Mouse (Mus musculus) gonadal fat pad, adult 2 months (tissue): Measurements from ENCODE around the gene Npr2. TPM values are rescaled to one million over a fixed set of nuclear protein-coding genes. Genes with fewer than 3 reads are reported as not detected.

Experiments
- DNase-seq: peaks from one replicate; pipeline ENCODE4 v3.0.0-alpha.2; 2012; ENCODE audit warnings: low read depth
- polyA plus RNA-seq: library from polyadenylated mRNA; depleted of rRNA; stranded (reverse); fragments of >200 nt; gene quantifications from 2 replicates; pipeline ENCODE4 v1.2.3, GENCODE M21; 2012; rRNA removed

Gene Npr2
- polyA plus RNA-seq, 1 experiment: 34.7 TPM

- no peak for DNase-seq
Measured at GRCm38 (mm10) chr4:43672070-43672469, 40.3 kb downstream of the Npr2 start.

DNA sequence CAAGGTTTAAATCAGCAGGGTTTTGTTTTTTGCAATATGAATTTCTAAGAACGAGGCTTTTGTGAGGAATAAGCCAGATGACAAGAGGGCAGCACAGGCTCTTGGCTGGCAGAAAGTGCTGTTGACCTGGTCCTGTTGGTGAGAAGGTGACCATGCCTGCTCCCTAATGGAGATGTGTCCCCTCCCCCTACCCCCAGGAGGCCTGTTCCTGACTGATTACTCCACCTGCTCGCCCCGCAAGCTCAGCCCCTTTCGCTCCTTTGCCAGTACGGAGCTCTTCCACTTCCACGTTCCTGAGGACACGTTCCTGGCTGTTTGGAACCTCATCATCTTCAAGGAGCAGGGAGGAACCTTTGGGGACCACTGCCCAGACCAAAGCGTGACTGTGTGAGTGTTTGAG, 42.0 kb downstream of the Npr2 start:
- DNase-seq: no peak

GRCm38 (mm10) chr4:43674974-43675373, 43.2 kb downstream of the Npr2 start:
- DNase-seq: no peak

DNA sequence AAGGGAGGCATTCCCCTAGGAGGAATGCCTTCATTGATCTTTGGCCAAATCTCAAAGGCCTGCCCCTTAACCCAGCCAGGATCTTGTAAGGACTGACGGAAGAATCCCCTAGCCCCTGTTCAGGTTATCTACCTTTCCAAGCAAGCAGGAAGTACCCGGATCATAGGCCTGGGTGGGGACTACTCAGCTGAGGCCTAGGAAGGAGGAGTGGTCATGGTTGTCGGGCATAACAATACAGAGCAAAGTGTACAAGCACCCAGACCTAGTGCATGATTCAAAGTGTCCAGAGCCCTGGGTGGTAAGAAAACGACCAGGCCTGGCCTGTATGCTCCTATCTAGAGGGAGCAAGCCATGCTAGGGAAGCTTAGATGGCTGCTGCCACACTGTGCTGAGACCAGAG, 43.9 kb downstream of the Npr2 start:
- no peak for DNase-seq

DNA sequence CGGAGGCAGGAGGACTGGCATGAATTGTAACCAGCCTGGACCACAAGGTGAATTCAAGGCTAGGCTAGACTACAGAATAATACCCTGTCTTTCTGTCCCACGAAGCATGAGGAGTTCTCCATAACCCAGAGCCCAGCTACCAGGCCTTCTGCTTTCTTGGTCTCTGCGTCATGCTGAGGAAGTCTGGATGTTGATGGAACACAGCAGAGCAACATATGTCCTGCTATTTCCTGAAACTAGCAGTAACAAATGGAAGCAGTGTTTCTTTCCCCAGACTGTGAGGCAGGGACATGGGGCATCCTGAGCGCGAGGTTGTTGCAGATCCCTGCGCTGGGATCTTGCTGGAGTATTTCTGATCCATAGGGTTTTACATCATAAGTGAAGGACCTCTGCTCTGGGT, 46.8 kb downstream of the Npr2 start:
- DNase-seq: no peak

DNA sequence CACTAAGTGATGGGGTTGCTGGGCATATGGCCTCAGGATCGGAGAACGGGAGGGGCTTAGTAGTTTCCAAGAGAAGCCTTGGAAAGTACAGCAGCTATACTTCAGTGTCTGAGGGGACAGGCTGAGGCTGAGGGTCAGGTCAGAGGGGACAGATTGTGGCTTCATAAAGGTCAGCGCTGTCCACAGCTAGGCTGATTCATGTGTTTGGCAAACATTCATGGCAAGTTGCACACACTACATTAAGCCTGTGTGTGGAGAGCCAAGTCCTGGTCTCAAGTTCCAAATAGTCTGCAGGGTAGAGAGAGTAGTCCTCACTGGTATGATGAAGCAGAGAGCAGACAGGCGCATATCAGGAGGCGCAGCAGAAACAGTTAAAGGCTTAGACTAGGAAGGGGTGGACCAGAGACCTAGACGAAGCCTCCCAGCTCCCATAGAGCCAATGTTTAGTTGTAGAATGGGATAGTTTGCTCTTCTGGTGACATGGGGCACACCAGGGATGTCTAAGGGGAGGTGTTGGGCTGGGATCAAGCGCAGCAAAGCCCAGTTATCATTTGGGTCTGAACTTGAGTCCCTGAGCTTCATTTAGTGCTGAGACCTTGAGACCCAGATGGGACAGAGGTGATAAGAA, 47.8 kb downstream of the Npr2 start:
- DNase-seq: no peak

- DNase-seq: no peak
Measured at GRCm38 (mm10) chr4:43690021-43690420, 58.3 kb downstream of the Npr2 start.

- DNase-seq: no peak
Measured at GRCm38 (mm10) chr4:43691026-43691425, 59.3 kb downstream of the Npr2 start.

DNA sequence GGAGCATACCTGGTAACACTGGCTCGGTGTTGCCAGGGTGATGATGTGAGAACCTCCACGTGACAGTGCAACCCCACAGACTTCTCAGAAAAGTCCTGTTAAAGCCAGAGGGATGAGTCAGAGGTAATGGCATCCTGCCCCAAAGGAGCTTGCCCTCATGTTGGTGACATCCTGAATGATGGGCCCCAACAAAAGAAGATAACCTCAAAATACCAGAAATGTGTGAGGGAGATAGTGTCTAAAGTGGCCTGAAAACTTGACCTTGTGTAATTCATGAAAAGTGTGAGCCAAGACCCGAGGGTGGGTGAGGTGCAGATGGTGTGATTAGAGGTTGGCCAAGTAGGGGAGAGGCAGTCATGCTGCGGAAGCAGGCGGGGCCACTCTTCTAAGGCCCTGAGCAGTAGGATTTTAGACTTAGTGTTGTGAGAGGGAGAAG, 62.1 kb downstream of the Npr2 start:
- no peak for DNase-seq

DNA sequence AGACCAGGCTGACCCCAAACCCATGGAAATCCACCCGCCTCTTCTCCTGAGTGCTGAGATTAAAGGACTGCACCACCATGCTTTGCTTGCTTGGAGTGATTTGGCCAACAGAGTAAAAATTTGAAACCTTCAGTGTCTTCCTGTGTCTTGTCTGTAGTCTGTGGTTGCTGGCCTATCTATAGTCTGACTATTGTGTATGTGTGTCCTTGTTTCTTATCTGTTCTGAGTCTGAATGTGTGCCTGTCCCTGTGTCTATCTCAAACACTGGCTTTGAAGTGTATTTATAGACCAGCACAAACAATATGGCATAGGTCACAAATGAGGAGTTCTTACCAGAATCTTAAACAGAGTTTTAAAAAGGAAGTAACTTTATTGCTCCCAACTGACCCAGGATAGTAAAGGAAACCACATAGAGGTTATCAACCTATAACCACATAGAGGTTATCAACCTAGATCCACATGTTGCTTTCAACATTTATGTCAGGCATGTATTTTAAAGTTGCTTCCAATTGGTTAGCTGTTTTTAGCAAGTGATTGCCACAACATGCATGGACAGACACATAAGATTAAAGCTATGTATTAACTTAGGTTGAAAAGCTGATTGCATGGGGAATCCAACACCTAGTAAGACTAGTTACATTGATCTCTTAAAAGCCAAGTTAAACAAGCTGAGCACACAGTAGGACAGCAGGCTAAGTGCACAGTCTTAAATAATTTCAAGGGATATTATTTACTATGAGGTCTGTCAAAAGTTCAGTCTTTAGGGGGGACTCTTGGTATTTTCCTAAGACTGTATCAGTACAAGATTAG, 62.9 kb downstream of the Npr2 start:
- no peak for DNase-seq

GRCm38 (mm10) chr4:43695249-43695671, 63.5 kb downstream of the Npr2 start:
- DNase-seq: no peak

DNA sequence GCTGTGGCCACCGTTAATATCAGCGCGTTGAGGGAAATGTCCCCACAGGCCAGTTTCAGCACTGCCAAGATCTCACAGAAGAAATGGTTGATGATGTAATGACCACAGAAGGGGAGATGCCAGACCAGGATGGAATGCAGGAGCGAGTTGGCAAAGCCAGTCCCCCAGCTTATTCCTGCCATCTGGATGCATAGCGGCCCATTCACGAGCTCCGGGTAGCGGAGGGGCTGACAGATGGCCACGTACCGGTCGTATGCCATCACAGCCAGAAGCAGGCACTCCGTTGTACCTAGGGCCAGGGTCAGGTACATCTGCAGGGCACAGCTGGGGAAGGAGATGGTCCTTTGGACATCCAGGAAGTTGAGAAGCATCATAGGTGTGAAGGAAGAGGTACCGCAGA, 64.8 kb downstream of the Npr2 start:
- DNase-seq: no peak

DNA sequence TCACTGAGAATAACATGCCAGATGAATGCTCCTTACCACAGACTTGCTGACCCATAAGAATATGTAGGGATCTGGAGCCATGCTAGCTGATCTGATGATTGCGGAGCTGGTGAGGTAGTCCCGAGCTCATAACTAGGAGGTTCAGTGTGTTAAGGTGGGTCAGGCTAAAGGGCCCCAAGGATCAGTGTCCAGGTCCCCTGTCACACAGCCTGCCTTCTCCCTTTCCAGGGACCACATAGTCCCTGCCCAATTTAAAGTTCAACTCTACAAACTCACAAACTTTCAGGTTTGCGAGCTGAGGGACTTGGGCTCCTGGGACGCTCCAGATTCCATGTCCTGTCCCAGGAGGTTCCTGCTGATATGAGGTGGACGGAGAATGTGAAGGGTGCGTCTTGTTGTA, 69.0 kb downstream of the Npr2 start, which contains the start of gene Olfr70:
Gene Olfr70, minus strand, starts transcription at position 101 of the 400 bp plus-strand sequence.
- no peak for DNase-seq

Other genes with a start within 250 kb of the Npr2 start
- 14.5 and 16.1 TPM in 2 replicates for gene Rusc2, start 250.0 kb upstream of the Npr2 start, polyA plus RNA-seq
- 3.4 and 4.4 TPM in 2 replicates for gene Fam166b, start 202.8 kb upstream of the Npr2 start, polyA plus RNA-seq
- gene Tesk1, start 190.0 kb upstream of the Npr2 start, polyA plus RNA-seq: 64.6 and 65.6 TPM in 2 replicates
- 3.5 and 3.8 TPM in 2 replicates for gene Cd72, start 177.3 kb upstream of the Npr2 start, polyA plus RNA-seq
- gene Sit1, start 148.2 kb upstream of the Npr2 start, polyA plus RNA-seq: 0.14 TPM in 1 of 2 replicates, not detected in the other
- 184 and 241 TPM in 2 replicates for gene Ccdc107, start 139.0 kb upstream of the Npr2 start, polyA plus RNA-seq
- gene Arhgef39, start 132.2 kb upstream of the Npr2 start, polyA plus RNA-seq: 3.4 and 3.5 TPM in 2 replicates
- gene Car9, start 125.0 kb upstream of the Npr2 start, polyA plus RNA-seq: 0.22 and 0.36 TPM in 2 replicates
- 85.8 and 88.1 TPM in 2 replicates for gene Tpm2, start 108.2 kb upstream of the Npr2 start, polyA plus RNA-seq
- 58.2 and 96.1 TPM in 2 replicates for gene Creb3, start 69.6 kb upstream of the Npr2 start, polyA plus RNA-seq
- 88.5 and 105 TPM in 2 replicates for gene Tln1, start 69.2 kb upstream of the Npr2 start, polyA plus RNA-seq
- 59.3 and 74.6 TPM in 2 replicates for gene Rgp1, start 53.2 kb upstream of the Npr2 start, polyA plus RNA-seq
- 17.9 and 23.9 TPM in 2 replicates for gene Gba2, start 53.1 kb upstream of the Npr2 start, polyA plus RNA-seq
- 0.99 and 2.0 TPM in 2 replicates for gene Msmp, start 47.4 kb upstream of the Npr2 start, polyA plus RNA-seq
- 3.9 and 4.7 TPM in 2 replicates for gene Spag8, start 21.7 kb downstream of the Npr2 start, polyA plus RNA-seq
- gene Hint2, start 24.5 kb downstream of the Npr2 start, polyA plus RNA-seq: 120 and 130 TPM in 2 replicates
- gene Tmem8b, start 37.0 kb downstream of the Npr2 start, polyA plus RNA-seq: 9.8 and 13.6 TPM in 2 replicates
- 0.50 and 0.77 TPM in 2 replicates for gene Fam221b, start 37.2 kb downstream of the Npr2 start, polyA plus RNA-seq
- gene Olfr70, start 68.9 kb downstream of the Npr2 start, polyA plus RNA-seq: not detected in 2 replicates
- gene Olfr71, start 78.3 kb downstream of the Npr2 start, polyA plus RNA-seq: not detected in 2 replicates
- gene Hrct1, start 95.3 kb downstream of the Npr2 start, polyA plus RNA-seq: 16.2 and 23.7 TPM in 2 replicates
- gene Spaar, start 98.1 kb downstream of the Npr2 start, polyA plus RNA-seq: 6.4 and 8.3 TPM in 2 replicates
- not detected in 2 replicates for gene Olfr159, start 139.1 kb downstream of the Npr2 start, polyA plus RNA-seq
- not detected in 2 replicates for gene Olfr156, start 192.0 kb downstream of the Npr2 start, polyA plus RNA-seq
- gene Olfr157, start 208.3 kb downstream of the Npr2 start, polyA plus RNA-seq: not detected in 2 replicates
- not detected in 2 replicates for gene Olfr155, start 219.6 kb downstream of the Npr2 start, polyA plus RNA-seq
- gene Reck, start 243.6 kb downstream of the Npr2 start, polyA plus RNA-seq: 16.0 and 17.6 TPM in 2 replicates